8 mouse cellular contexts compared by ENCODE assay signal in the genomic region with DNA sequence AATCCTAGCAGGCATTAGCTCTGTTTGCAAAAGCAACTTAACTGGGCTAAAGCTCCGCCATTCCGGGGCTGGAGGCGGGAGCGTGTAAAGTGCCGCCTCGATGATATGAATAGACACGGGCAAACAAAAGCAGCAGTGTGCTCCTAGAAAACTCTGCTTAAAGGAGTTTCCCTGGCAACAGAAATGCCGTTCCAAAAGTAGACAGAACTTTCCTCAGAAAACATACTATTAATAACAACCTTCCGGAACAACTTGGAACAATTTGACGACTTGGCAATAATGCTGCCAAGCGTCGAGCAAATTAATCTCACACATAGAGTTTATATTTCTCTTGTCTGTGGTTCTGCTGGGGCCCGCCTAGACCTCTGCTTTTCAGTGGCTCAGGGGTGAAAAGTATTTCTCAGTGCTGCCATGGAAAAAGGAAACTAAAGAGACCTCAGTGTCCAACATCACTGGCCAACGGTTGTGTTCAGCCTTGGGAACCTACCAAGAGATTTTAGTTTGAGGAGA.
DNase-seq lines count a peak whose midpoint lies in the region; ATAC-seq and TF ChIP-seq lines count a peak whose summit lies in the region.

No protein-coding gene starts in this region.

- TF ChIP-seq POLR2A in thymus, adult 2 months (IDR thresholded peaks at IDR 0.05; ENCODE audit: control insufficient read depth, extremely low read depth, insufficient read depth, low read length, poor library complexity) = no peak

- H3K27ac ChIP-seq in liver, postnatal 0 days (ENCODE audit: low read depth) = no peak overlapping the region
- H3K27ac ChIP-seq in liver, embryonic 12.5 days = no peak overlapping the region
- peak overlapping the region; percentile 89 for H3K27ac ChIP-seq in forebrain, embryonic 13.5 days
- H3K27ac ChIP-seq in heart, embryonic 16.5 days (ENCODE audit: low read length) = peak overlapping the region; percentile 77
- H3K27ac ChIP-seq in limb, embryonic 13.5 days = peak overlapping the region; percentile 72; the same call in 1 of the 2 replicates
- no peak overlapping the region for H3K27ac ChIP-seq in thymus, adult 2 months (ENCODE audit: control insufficient read depth, insufficient read depth, low read length)

- H3K36me3 ChIP-seq in liver, postnatal 0 days (replicated peaks; ENCODE audit: insufficient read depth, low read length) = no peaks in the 10 kb centered on the region
- H3K36me3 ChIP-seq in liver, embryonic 12.5 days = no peaks in the 10 kb centered on the region
- H3K36me3 ChIP-seq in forebrain, embryonic 13.5 days (ENCODE audit: poor library complexity, severe bottlenecking) = no peaks in the 10 kb centered on the region
- H3K36me3 ChIP-seq in heart, embryonic 16.5 days (ENCODE audit: control insufficient read depth, insufficient read depth) = no peaks in the 10 kb centered on the region
- no peaks in the 10 kb centered on the region for H3K36me3 ChIP-seq in limb, embryonic 13.5 days
- H3K36me3 ChIP-seq in thymus, adult 2 months (ENCODE audit: control insufficient read depth, insufficient read depth, low read length) = no peaks in the 10 kb centered on the region

- no peak for ATAC-seq in liver, postnatal 0 days
- ATAC-seq in liver, embryonic 12.5 days = no peak
- ATAC-seq in forebrain, embryonic 13.5 days = peak; percentile 87
- ATAC-seq in heart, embryonic 16.5 days (replicated peaks; ENCODE audit: extremely low read depth, insufficient read depth, low FRiP score) = peak; percentile 73
- no peak; the same call in 1 of the 2 replicates for ATAC-seq in limb, embryonic 13.5 days (ENCODE audit: low FRiP score, low read depth)

- TF ChIP-seq CTCF in liver, postnatal 0 days (IDR thresholded peaks at IDR 0.05; ENCODE audit: low read depth) = no peak
- no peak for TF ChIP-seq CTCF in thymus, adult 2 months (IDR thresholded peaks at IDR 0.05; ENCODE audit: borderline replicate concordance, control insufficient read depth, extremely low read depth, insufficient read depth, low read length, poor library complexity)

- no peaks in the 10 kb centered on the region for H3K27me3 ChIP-seq in liver, postnatal 0 days (ENCODE audit: insufficient read depth, low read length)
- H3K27me3 ChIP-seq in liver, embryonic 12.5 days (replicated peaks) = no peaks in the 10 kb centered on the region
- H3K27me3 ChIP-seq in forebrain, embryonic 13.5 days = no peaks in the 10 kb centered on the region
- H3K27me3 ChIP-seq in heart, embryonic 16.5 days (ENCODE audit: control insufficient read depth, insufficient read depth, low read length) = no peaks in the 10 kb centered on the region
- no peaks in the 10 kb centered on the region for H3K27me3 ChIP-seq in limb, embryonic 13.5 days
- H3K27me3 ChIP-seq in thymus, adult 2 months (ENCODE audit: control insufficient read depth, insufficient read depth, low read length) = no peaks in the 10 kb centered on the region

- H3K4me2 ChIP-seq in liver, postnatal 0 days (ENCODE audit: low read depth, low read length) = peak overlapping the region; percentile 23; the same call in 1 of the 2 replicates
- no peak overlapping the region for H3K4me2 ChIP-seq in liver, embryonic 12.5 days
- H3K4me2 ChIP-seq in forebrain, embryonic 13.5 days = peak overlapping the region; percentile 48
- H3K4me2 ChIP-seq in heart, embryonic 16.5 days (ENCODE audit: low read depth, low read length) = peak overlapping the region; percentile 59
- peak overlapping the region; percentile 55 for H3K4me2 ChIP-seq in limb, embryonic 13.5 days (replicated peaks)

- TF ChIP-seq EP300 in liver, postnatal 0 days (IDR thresholded peaks at IDR 0.05; ENCODE audit: low read depth) = no peak

- H3K4me1 ChIP-seq in liver, postnatal 0 days (ENCODE audit: insufficient read depth) = no peaks in the 10 kb centered on the region
- no peaks in the 10 kb centered on the region for H3K4me1 ChIP-seq in liver, embryonic 12.5 days
- peaks cover 19% of the 10 kb centered on the region for H3K4me1 ChIP-seq in forebrain, embryonic 13.5 days
- H3K4me1 ChIP-seq in heart, embryonic 16.5 days (ENCODE audit: control insufficient read depth, insufficient read depth, low read length) = peaks cover 6% of the 10 kb centered on the region
- peaks cover 17% of the 10 kb centered on the region for H3K4me1 ChIP-seq in limb, embryonic 13.5 days
- no peaks in the 10 kb centered on the region for H3K4me1 ChIP-seq in thymus, adult 2 months (replicated peaks; ENCODE audit: control insufficient read depth, insufficient read depth, low read length)

- H3K9ac ChIP-seq in liver, postnatal 0 days (replicated peaks) = no peak overlapping the region
- H3K9ac ChIP-seq in liver, embryonic 12.5 days = no peak overlapping the region
- H3K9ac ChIP-seq in forebrain, embryonic 13.5 days = no peak overlapping the region
- no peak overlapping the region for H3K9ac ChIP-seq in heart, embryonic 16.5 days (ENCODE audit: low read length)
- H3K9ac ChIP-seq in limb, embryonic 13.5 days = 0 out of 2 replicates have a peak overlapping the region, but pooled peaks have one; percentile 48

- DNase-seq in liver, postnatal 0 days = no peak
- peak; percentile 36 for DNase-seq in kidney, postnatal 10 days
- peak; percentile 79 for DNase-seq in retina, postnatal 1 day
- DNase-seq in thymus, adult 2 months = no peak

- H3K9me3 ChIP-seq in liver, postnatal 0 days (ENCODE audit: low read length) = no peaks in the 10 kb centered on the region
- no peaks in the 10 kb centered on the region for H3K9me3 ChIP-seq in liver, embryonic 12.5 days (replicated peaks)
- no peaks in the 10 kb centered on the region for H3K9me3 ChIP-seq in forebrain, embryonic 13.5 days (replicated peaks)
- H3K9me3 ChIP-seq in heart, embryonic 16.5 days (replicated peaks; ENCODE audit: control insufficient read depth, low read length) = no peaks in the 10 kb centered on the region
- H3K9me3 ChIP-seq in limb, embryonic 13.5 days = no peaks in the 10 kb centered on the region

- WGBS in liver, postnatal 0 days (ENCODE audit: insufficient replicate concordance) = 69% methylated on average over 14 of the region's 14 CpGs
- WGBS in liver, embryonic 12.5 days (ENCODE audit: insufficient replicate concordance) = 65% methylated on average over 14 of the region's 14 CpGs
- WGBS in forebrain, embryonic 13.5 days = 1% methylated on average over 14 of the region's 14 CpGs
- 21% methylated on average over 14 of the region's 14 CpGs for WGBS in heart, embryonic 16.5 days
- 37% methylated on average over 14 of the region's 14 CpGs for WGBS in limb, embryonic 13.5 days
- 87% methylated on average over 14 of the region's 14 CpGs for WGBS in thymus, adult 2 months

- H3K4me3 ChIP-seq in liver, postnatal 0 days (ENCODE audit: low read depth, low read length) = no peak overlapping the region
- no peak overlapping the region for H3K4me3 ChIP-seq in liver, embryonic 12.5 days
- H3K4me3 ChIP-seq in forebrain, embryonic 13.5 days = 0 out of 2 replicates have a peak overlapping the region, but pooled peaks have one; percentile 3
- peak overlapping the region; percentile 15 for H3K4me3 ChIP-seq in heart, embryonic 16.5 days (ENCODE audit: low read length)
- peak overlapping the region; percentile 10; the same call in 1 of the 2 replicates for H3K4me3 ChIP-seq in limb, embryonic 13.5 days
- H3K4me3 ChIP-seq in thymus, adult 2 months (ENCODE audit: control insufficient read depth, insufficient read depth, low read length) = no peak overlapping the region

Comparison
In these comparisons a context has a peak if more than half of its experiments do, and no peak if none do; other contexts are left out.
1. ATAC-seq: peak in forebrain, embryonic 13.5 days (single experiment) and heart, embryonic 16.5 days (single experiment); none in liver, postnatal 0 days (single experiment), liver, embryonic 12.5 days (single experiment) and limb, embryonic 13.5 days (single experiment).
2. DNase-seq: peak in kidney, postnatal 10 days (single experiment) and retina, postnatal 1 day (single experiment); none in liver, postnatal 0 days (single experiment) and thymus, adult 2 months (single experiment).
3. H3K27ac ChIP-seq: peak in forebrain, embryonic 13.5 days (single experiment), heart, embryonic 16.5 days (single experiment) and limb, embryonic 13.5 days (single experiment); none in liver, postnatal 0 days (single experiment), liver, embryonic 12.5 days (single experiment) and thymus, adult 2 months (single experiment).
4. H3K4me3 ChIP-seq: peak in forebrain, embryonic 13.5 days (single experiment), heart, embryonic 16.5 days (single experiment) and limb, embryonic 13.5 days (single experiment); none in liver, postnatal 0 days (single experiment), liver, embryonic 12.5 days (single experiment) and thymus, adult 2 months (single experiment).